Mouse (Mus musculus) kidney, postnatal 25 days (tissue): ENCODE results near the gene Stt3b.

Experiments
- DNase-seq, 2 experiments: peaks; one replicate each; pipeline ENCODE4 v3.0.0; 2021; ENCODE audit warnings: mixed read lengths in 2 of 2

Stt3b gene

DNA sequence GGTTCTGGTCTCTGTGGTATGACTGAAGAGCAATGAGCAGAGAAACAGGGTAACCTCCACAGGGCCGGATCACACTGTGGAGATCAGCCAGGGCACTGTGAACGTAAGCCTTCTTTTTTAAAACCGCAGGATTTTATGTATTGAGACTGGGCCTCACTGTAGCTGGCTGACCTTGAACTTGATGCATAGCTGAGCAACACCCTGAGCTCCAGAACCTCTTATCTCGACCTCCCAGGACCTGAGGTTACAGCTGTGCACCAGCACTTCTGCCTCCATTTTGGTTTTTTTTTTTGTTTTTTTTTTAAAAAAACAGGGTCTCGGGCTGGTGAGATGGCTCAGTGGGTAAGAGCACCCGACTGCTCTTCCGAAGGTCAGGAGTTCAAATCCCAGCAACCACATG lies 100.5 kb downstream of the Stt3b start:
- DNase-seq: no peak

DNA sequence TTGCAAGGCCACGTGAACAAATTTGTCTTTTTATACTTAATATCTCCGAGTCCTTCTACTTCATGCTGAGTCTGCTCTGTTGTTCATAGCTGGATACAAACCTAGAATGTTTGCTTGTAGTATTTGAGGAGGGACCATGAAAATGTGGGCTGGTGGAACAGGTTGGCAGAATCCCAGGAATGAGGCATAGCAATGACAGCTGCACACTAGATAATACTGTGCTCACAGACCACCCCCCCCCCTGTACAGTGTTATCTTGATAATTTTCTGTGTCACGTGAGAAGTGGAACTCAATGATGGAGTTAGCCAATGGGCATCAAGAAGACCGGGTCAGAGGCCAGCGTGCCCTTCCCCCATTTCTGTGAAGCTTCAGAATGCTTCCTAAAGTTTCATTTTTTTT lies 104.0 kb downstream of the Stt3b start:
- DNase-seq: no peak

GRCm38 (mm10) chr9:115205491-115205890 lies 104.7 kb downstream of the Stt3b start:
- no peak for DNase-seq

- DNase-seq: no peak
Observed at GRCm38 (mm10) chr9:115203136-115203535, 107.1 kb downstream of the Stt3b start.

DNA sequence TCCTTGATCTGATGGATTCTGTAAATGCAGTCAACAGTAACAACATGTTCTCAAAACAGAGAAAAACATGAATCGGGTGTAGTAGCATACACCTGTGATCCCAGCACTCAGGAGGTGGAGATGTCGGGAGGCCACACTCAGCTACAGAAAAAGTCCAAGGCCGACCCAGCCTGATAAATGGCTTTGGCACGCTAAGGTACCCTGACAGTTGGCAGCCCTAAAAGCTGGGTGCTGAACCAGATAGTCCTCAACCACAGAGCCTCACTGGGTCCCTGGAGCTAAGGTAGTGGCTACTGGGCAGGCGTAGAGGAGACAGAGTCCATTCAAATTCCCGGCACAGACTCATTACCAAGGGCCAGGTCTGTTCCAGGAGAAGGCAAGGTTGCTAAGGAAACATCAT lies 109.0 kb downstream of the Stt3b start:
- no peak for DNase-seq

GRCm38 (mm10) chr9:115200166-115200862 lies 109.9 kb downstream of the Stt3b start:
- no peak for DNase-seq

DNA sequence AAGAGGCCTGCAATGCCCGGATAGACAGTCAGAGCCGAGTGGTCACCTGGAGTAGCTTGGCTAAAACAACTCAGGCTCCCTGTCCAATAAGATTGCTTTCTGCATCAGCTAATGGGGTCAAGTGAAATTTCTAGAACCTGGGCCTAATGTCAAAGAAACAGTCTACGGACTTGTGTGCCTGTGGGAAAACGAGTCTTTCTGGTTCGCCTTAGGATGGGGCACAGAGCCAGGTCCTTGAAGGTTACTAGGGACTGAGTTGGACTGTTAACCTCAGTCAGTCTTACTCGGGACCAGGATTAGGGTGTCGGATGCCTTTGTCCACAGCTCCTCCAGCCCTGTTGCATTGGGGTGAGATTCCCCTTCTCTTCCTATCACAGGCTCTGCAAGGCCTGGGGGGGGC lies 113.1 kb downstream of the Stt3b start:
- DNase-seq: peak in 1 of 2 experiments; percentile 31

DNA sequence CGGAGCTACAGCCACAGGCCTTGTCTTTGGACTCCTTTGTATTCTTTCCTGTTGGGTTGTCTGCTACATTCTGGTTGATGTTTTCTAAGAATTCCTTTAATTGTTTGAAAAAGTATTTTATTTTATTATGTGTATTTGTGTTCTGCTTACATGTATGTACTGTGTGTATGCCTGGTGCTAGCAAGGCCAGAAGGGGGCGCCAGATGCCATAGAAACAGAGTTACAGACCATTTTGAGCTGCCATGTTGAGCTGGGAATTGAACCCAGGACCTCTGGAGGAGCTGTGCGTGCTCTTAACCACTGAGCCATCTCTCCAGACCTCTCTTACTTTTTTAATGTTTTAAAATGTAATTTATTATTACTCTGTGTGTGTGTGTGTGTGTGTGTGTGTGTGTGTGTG lies 117.3 kb downstream of the Stt3b start:
- no peak for DNase-seq
